Mouse (Mus musculus) thymus, postnatal 0 days (tissue): Measurements from ENCODE around the gene Tnk2. TPM values are rescaled to one million over a fixed set of nuclear protein-coding genes. Genes with fewer than 3 reads are reported as not detected.
A peak's percentile ranks its signal among the peaks of the same experiment; 100 is the strongest.

Experiments used
- DNase-seq: peaks from one replicate; pipeline ENCODE4 v3.0.0-alpha.2; 2015; ENCODE audit warnings: low spot score
- polyA plus RNA-seq: library from polyadenylated mRNA; unstranded; fragments of >200 nt; fragmentation: Nextera tagmentation; extraction: Ambion mirVana; gene quantifications from 2 replicates; pipeline ENCODE4 v1.2.1, GENCODE M21; 2015

The Tnk2 gene
- polyA plus RNA-seq, 1 experiment from 2014 or later, result 23.5 TPM

DNA sequence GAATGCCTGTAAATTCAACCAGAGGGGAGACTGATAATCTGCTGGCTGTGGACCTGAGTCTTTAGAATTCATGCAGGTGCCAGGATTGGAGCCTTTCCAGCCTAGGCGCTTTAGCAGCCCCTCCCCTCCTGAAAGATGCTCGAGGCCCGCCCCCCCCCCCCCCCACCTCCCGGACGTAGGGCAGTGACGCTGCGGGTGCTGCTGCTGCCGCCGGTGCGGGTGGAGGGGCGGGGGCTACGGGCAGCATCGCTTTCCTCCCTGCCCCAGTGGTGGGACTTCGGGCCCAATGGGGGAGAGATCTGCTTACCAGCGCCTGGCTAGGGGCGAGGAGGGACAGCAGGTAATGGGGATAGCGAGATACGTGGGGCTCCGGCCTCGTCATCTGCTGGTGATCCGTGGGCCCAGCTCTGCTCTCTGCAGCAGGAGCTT lies 15.1 kb downstream of the Tnk2 start:
- DNase-seq, result peak; percentile 40

GRCm38 (mm10) chr16:32659385-32659784 lies 15.7 kb downstream of the Tnk2 start:
- peak; percentile 22 for DNase-seq

GRCm38 (mm10) chr16:32660095-32660494 lies 16.4 kb downstream of the Tnk2 start:
- DNase-seq, result peak; percentile 92

DNA sequence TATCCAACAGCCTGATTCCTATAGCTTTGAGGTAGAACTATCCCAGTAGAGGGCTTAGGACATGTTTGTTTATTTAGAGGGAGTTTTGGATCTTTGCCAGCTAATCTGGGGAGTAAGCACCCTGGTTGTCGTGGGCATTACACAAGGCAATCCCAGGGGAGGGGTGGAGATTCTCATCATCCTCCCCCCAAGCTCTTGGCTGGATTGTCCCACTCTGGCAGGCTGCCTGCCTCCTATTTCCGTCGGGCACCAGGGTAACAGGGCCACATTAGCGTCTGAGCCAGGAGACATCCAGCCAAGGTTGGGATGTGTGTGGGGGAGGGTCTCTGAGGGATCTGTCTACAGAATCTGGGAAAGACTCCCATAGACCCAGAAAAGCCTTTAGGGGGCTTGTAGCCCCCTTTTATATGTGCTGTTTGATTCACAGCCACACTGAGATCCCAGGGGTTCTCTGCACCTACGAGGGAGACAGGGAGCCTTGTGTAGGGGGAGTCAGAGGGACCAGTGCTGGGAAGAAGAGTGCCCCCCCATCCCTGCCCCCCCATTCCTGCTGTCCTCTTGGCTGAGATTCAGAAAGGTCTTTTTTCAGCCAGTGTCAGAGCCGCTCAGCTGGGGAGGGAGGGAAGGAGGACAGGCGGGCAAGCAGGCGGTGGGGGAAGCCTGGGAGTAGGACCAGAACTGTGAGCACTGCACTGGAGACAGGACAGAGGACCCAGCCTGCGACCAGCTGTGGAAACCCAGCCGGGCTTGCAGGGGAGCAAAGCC lies 17.1 kb downstream of the Tnk2 start:
- DNase-seq, result no peak

DNA sequence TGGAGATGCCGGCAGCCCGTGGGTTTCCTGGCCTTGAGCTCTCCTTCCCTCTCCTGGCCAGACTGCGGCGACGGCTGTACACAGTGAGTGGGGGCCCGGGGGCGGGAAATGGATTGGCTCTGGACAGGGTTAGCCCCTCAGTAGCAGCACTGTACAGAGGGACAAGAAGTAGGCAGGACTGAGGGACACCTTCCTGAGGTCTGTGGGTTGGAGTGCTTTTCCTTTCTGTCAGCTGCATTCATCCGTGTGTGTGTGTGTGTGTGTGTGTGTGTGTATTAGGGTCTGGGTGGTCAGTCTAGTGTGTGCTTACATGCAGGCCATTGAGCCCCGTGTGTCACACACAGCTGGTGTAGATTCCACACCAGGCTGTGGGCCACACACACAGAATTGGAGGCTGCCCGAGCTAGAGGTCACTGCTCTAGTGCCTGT lies 17.8 kb downstream of the Tnk2 start:
- DNase-seq, result no peak

GRCm38 (mm10) chr16:32662372-32662771 lies 18.7 kb downstream of the Tnk2 start:
- DNase-seq, result no peak

- DNase-seq, result no peak
These were observed 19.7 kb downstream of the Tnk2 start for GRCm38 (mm10) chr16:32663231-32663858.

- no peak for DNase-seq
These were observed 20.5 kb downstream of the Tnk2 start for GRCm38 (mm10) chr16:32664211-32664610.

GRCm38 (mm10) chr16:32665851-32666665 lies 22.4 kb downstream of the Tnk2 start:
- DNase-seq, result no peak

DNA sequence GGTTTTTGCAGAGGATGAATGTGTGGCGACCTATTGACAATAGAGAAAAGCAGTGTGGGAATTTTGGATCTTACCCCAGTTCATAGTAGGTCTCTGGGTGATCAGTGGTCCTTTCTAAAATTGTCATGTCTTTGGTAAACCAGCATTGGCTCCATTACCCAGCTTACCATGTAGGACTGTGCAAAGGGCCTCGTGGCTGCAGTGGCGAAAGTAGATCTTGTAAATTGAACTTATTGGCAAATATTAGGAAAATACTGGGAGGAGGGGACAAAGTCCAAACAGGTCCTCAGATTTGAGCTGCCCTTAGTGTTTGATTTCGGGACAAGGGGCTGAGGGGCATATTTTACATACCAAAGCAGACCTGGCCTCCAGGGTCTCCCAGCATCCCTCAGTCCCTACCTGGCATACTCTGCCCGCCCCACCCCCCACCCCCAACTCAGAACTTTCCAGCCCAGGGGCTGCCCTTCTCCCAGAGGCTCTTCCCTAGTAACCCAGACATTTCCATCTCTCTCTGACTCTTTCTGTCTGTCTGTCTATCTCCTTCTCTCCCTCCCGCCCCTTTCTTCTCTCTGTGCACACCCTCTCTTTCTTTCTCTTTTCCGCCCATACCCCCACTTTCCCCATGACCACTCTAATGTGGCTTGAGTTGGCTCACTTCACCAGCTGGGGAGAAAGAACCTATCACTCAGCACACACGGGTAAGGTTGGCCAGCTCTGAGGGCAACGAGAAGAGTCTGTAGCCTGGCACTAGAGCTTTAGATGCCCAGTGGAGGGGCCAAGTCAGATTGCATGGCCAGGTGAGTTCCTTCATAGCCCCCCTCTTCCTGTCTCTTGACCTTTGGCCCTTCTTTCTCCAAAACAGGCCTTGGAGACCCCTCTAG lies 23.2 kb downstream of the Tnk2 start:
- no peak for DNase-seq

GRCm38 (mm10) chr16:32667552-32667872 lies 23.8 kb downstream of the Tnk2 start:
- no peak for DNase-seq

GRCm38 (mm10) chr16:32668030-32668429 lies 24.4 kb downstream of the Tnk2 start:
- peak; percentile 77 for DNase-seq

DNA sequence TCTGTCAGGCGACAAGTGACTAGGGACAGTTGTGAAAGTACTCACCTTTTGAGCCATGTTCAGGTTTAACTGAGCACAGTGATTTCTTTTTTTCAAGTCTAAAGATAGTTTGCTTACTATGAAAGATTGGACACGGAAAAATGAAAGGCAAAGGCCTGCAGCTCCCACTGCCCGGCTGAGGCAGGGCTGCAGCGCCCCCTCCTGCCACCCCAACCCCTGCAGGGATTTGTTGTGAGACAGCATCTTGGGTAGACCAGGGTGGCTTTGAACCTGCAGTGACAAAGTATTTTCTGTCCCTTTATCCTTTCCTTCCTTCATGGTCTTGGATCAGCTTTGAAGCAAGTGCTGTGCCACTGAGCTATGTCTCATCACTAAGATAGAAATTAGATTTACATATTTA lies 24.8 kb downstream of the Tnk2 start:
- peak; percentile 52 for DNase-seq

DNA sequence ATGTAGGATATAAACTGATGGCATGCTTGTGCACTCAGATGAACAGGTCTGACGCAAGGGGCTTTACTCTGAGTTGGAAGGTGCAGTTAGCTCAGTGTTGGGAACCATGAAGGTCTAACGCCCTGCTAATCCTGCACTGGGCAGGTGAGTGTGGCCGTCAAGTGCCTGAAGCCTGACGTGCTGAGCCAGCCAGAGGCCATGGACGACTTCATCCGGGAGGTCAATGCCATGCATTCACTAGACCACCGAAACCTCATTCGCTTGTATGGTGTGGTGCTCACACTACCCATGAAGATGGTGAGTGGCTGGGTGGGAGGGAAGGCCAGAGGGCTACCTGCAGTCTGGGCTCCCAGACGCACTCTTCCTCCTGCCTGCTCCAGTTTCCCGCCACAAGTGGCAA lies 25.6 kb downstream of the Tnk2 start:
- DNase-seq, result no peak

GRCm38 (mm10) chr16:32670354-32671124 lies 26.9 kb downstream of the Tnk2 start:
- DNase-seq, result no peak

DNA sequence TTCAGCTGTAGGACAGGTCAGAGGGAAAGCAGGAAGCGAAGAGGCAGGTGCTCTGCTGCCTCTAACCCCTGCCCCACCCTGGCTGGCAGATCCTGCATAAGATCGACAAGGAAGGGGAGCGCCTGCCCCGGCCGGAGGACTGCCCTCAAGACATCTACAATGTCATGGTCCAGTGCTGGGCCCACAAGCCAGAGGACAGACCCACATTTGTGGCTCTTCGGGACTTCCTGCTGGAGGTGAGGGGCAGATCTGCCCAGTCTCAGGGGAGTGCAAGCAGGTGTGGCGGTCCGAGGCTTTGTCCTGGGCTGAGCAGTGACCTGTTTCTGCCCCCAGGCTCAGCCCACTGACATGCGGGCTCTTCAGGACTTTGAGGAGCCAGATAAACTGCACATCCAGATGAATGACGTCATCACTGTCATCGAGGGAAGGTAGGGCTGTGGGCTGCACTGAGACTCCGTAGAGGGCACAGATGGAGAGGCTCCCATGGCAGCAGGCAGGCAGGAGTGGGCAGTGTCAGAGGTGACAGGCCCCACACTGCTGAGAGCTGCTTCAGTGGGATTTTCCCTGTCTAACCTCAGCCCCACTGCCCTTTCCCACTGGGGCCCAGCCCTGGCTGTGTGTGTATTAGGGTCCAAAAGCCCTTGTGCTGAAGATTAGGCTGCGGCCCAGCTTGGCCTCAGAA lies 27.7 kb downstream of the Tnk2 start:
- no peak for DNase-seq

DNA sequence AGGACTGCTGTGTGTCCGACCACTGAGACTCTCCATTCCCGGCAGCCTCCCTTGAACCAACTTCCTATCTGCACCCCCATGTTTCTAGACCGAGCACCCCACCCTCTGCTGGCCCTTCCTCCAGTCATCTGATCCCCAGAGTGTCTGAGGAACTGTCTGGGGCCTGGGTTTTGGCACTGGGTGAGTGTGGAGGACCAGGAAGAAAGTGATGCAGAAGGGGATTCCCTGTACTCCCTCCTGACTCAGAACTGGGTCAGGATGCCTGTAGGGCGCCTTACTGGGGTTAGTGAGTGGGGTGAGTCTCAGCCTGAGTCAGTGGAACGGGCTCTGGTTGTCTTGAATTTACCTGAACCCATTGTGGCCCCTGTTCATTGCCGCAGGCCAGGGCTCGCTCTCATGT lies 28.6 kb downstream of the Tnk2 start:
- no peak for DNase-seq

DNA sequence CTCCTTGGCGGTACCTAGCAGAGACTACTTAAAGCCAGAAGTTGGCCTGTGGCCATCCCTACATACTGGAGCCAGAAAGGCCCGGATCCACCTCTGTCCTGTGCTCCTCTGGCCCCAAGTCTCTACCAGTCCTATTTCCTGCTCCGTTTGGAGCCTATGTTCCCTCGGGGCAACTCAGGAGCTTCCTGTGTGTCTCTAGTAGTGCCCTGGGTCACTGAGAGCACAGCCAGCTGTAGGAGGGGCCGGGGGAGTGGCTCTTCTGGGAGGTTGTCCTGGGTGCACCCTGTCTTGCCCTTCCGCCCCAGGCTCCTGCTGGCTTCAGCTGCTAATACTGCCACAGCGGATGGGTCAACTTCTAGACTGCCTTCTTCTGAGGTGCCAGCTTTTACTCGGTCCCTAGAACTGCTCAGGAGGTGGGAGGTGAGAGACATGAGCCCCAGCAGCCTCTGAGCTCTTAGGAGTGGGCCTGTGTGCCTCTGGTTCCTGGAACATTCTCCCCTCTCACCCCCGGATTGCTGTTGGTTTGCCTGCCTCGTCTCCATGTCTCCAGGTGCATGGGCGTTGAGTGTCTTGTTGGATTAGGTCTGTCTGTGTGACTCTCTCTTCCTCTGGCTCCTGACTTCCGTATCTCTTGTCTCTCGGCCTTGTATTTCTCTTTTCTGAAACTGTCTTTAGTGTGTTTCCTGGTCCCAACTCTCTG lies 29.3 kb downstream of the Tnk2 start:
- no peak for DNase-seq

DNA sequence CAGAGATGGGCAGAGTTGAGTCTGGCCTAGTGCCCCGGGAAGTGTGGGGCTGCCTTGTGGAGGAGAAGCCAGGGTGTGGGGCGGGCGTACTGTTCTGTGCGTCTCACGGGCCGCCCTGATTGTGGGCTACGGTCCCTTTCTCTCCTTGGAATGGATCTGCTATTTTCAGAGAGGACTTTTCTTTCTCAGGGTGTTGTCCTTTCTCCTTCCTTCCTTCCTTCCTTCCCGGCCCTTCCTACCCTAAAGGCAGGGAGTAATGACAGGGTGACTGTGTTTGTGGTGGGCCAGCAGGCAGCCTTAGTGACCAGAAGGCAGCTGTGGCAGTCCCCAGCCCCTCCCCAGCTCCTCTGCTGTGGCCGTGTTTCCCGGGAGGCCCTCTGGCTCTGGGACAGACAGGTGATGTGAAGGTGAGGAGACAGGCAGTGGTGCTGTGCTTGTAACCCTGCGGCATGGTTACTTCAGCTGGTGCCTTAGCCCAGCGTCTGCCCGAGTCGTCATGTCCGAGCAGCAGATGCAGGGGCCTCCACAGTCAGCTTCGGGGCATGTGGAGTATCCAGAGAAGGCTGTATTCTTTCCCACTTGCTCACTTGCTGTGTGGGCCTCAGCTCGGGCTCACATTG lies 30.6 kb downstream of the Tnk2 start:
- DNase-seq, result no peak
